Mouse (Mus musculus) liver, embryonic 14.5 days (tissue): Measurements from ENCODE around the gene Tfip11. TPM values are rescaled to one million over a fixed set of nuclear protein-coding genes. Genes with fewer than 3 reads are reported as not detected.

Experiments used
- ATAC-seq: fragments of 200-750 bp; cut with Nextera tagmentation; 2 replicates; pipeline ENCODE4 v1.8.0; 2017; ENCODE audit warnings: moderate number of reproducible peaks, mild to moderate bottlenecking, moderate library complexity; ENCODE audit not compliant: insufficient read depth
- DNase-seq, 3 experiments: peaks; one replicate each; pipeline ENCODE4 v3.0.0-alpha.2; 2012 to 2013; ENCODE audit warnings: low read depth in 3 of 3, low spot score in 3 of 3
- H3K27ac ChIP-seq: fragments of 300-500 bp; sonication (generic); 2 replicates; pipeline ENCODE4 v1.5.1; 2014; ENCODE audit warnings: moderate library complexity, mild to moderate bottlenecking, control low read depth, inconsistent platforms
- H3K27me3 ChIP-seq: fragments of 300-500 bp; sonication (generic); 2 replicates; pipeline ENCODE4 v1.6.1; 2014; ENCODE audit warnings: mild to moderate bottlenecking, low read length, moderate library complexity; ENCODE audit not compliant: control insufficient read depth, insufficient read depth
- H3K36me3 ChIP-seq: fragments of 300-500 bp; sonication (generic); replicated peaks from 2 replicates; pipeline ENCODE4 v1.6.1; 2014; ENCODE audit warnings: low read depth; ENCODE audit not compliant: control insufficient read depth, insufficient read depth
- H3K4me1 ChIP-seq, 2 experiments: fragments of 200-500 bp in 1 of 2; fragments of 300-500 bp in 1 of 2; sonication (generic) in 1 of 2; replicated peaks; 2 replicates each; pipeline ENCODE4 v1.6.1; 2012 to 2014; ENCODE audit warnings: antibody characterized with exemption in 1 of 2, inconsistent platforms in 1 of 2, low read length in 1 of 2; ENCODE audit not compliant: control insufficient read depth in 2 of 2, insufficient read depth in 2 of 2
- H3K4me2 ChIP-seq: fragments of 300-500 bp; sonication (generic); 2 replicates; pipeline ENCODE4 v1.6.1; 2014; ENCODE audit warnings: low read depth, mild to moderate bottlenecking, control low read depth, moderate library complexity
- H3K4me3 ChIP-seq, 2 experiments: fragments of 200-500 bp in 1 of 2; fragments of 300-500 bp in 1 of 2; sonication (generic) in 1 of 2; 2 replicates each; pipeline ENCODE4 v1.5.1; 2012 to 2014; ENCODE audit warnings: low read depth in 2 of 2, low read length in 2 of 2, mild to moderate bottlenecking in 2 of 2, control low read depth in 1 of 2, inconsistent platforms in 1 of 2, moderate library complexity in 1 of 2; ENCODE audit not compliant: insufficient read depth in 1 of 2
- H3K9ac ChIP-seq: fragments of 300-500 bp; sonication (generic); replicated peaks from 2 replicates; pipeline ENCODE4 v1.6.1; 2014; ENCODE audit warnings: mild to moderate bottlenecking, control low read depth, moderate library complexity
- H3K9me3 ChIP-seq: fragments of 300-500 bp; sonication (generic); 2 replicates; pipeline ENCODE4 v1.6.1; 2016; ENCODE audit warnings: low read length, mixed read lengths; ENCODE audit not compliant: control insufficient read depth
- CTCF ChIP-seq: IDR thresholded peaks from 2 replicates; pipeline ENCODE4 v1.5.1; 2016; ENCODE audit warnings: antibody characterized with exemption, low read depth, control low read depth
- EP300 ChIP-seq: IDR thresholded peaks from 2 replicates; pipeline ENCODE4 v1.6.1; 2016; ENCODE audit warnings: antibody characterized with exemption, low read depth
- WGBS: fragments of 180-500 bp; shearing (Covaris S2); extraction: QIAGEN DNeasy Blood & Tissue Kit; methylation state at CpG from one replicate; pipeline ENCODE4 v1.1.7; 2014; ENCODE audit not compliant: insufficient replicate concordance; 5-methylcytosine and 5-hydroxymethylcytosine counted together
- polyA plus RNA-seq, 2 experiments: library from polyadenylated mRNA; depleted of rRNA in 1 of 2; stranded (reverse) in 1 of 2; unstranded in 1 of 2; fragments of >200 nt; fragmentation: Nextera tagmentation in 1 of 2; extraction: Ambion mirVana in 1 of 2; gene quantifications; 2 replicates each; pipeline versions ENCODE4 v1.2.1 to v1.2.3; 2012 to 2014

The Tfip11 gene
- polyA plus RNA-seq, 2 experiments, result 8.0 to 11.6 TPM

- TF ChIP-seq EP300 (no peak), CTCF (no peak)
- DNase-seq (no peak), ATAC-seq (no peak)
- no peak overlapping the region for H3K4me3 ChIP-seq
- no peak overlapping the region for H3K9ac ChIP-seq
- H3K4me1 ChIP-seq, result peaks cover 10 to 50% of the 10 kb centered on the region in 2 experiments
- WGBS, result 79% methylated on average over 2 of the region's 2 CpGs
- no peaks in the 10 kb centered on the region for H3K36me3 ChIP-seq
- H3K9me3 ChIP-seq, result no peaks in the 10 kb centered on the region
- H3K27me3 ChIP-seq, result no peaks in the 10 kb centered on the region
- no peak overlapping the region for H3K4me2 ChIP-seq
- H3K27ac ChIP-seq, result no peak overlapping the region
These were observed 26.0 kb upstream of the Tfip11 start for GRCm38 (mm10) chr5:112300112-112300511.

- no peak for ATAC-seq
- Histone ChIP-seq H3K27ac (no peak overlapping the region), H3K9me3 (no peaks in the 10 kb centered on the region), H3K9ac (no peak overlapping the region), H3K4me1 (peaks cover 7 to 43% of the 10 kb centered on the region in 2 experiments), H3K27me3 (no peaks in the 10 kb centered on the region), H3K36me3 (no peaks in the 10 kb centered on the region), H3K4me2 (no peak overlapping the region), H3K4me3 (no peak overlapping the region)
- DNase-seq, result no peak
- 80% methylated on average over 6 of the region's 6 CpGs for WGBS
- TF ChIP-seq EP300, result no peak
- no peak for TF ChIP-seq CTCF
These were observed 25.3 kb upstream of the Tfip11 start for GRCm38 (mm10) chr5:112300721-112301308.

- 63% methylated on average over 4 of the region's 4 CpGs for WGBS
- no peaks in the 10 kb centered on the region for H3K27me3 ChIP-seq
- TF ChIP-seq EP300, result no peak
- peak; percentile 34; the same call in 1 of the 2 replicates for TF ChIP-seq CTCF
- DNase-seq, result no peak
- H3K4me2 ChIP-seq, result no peak overlapping the region
- no peaks in the 10 kb centered on the region for H3K9me3 ChIP-seq
- H3K27ac ChIP-seq, result no peak overlapping the region; the same call in 1 of the 2 replicates
- no peaks in the 10 kb centered on the region for H3K36me3 ChIP-seq
- peaks cover 7 to 36% of the 10 kb centered on the region in 2 experiments for H3K4me1 ChIP-seq
- no peak overlapping the region for H3K4me3 ChIP-seq
- no peak overlapping the region for H3K9ac ChIP-seq
- no peak for ATAC-seq
These were observed 24.5 kb upstream of the Tfip11 start for GRCm38 (mm10) chr5:112301694-112302093.

- Histone ChIP-seq H3K4me3 (no peak overlapping the region), H3K4me1 (peaks cover 3 to 29% of the 10 kb centered on the region in 2 experiments), H3K27ac (no peak overlapping the region), H3K4me2 (no peak overlapping the region), H3K36me3 (no peaks in the 10 kb centered on the region), H3K9me3 (no peaks in the 10 kb centered on the region), H3K27me3 (no peaks in the 10 kb centered on the region), H3K9ac (no peak overlapping the region)
- ATAC-seq (peak; percentile 81), DNase-seq (peak in 1 of 3 experiments; percentile 20)
- no peak for TF ChIP-seq CTCF
- no peak for TF ChIP-seq EP300
- 72% methylated on average over 5 of the region's 5 CpGs for WGBS
These were observed 23.8 kb upstream of the Tfip11 start for GRCm38 (mm10) chr5:112302310-112302709.

GRCm38 (mm10) chr5:112305842-112306241, 20.3 kb upstream of the Tfip11 start:
- H3K27ac ChIP-seq, result no peak overlapping the region
- no peak overlapping the region for H3K4me2 ChIP-seq
- H3K9me3 ChIP-seq, result no peaks in the 10 kb centered on the region
- peaks cover 15% of the 10 kb centered on the region for H3K36me3 ChIP-seq
- TF ChIP-seq CTCF, result no peak
- H3K9ac ChIP-seq, result no peak overlapping the region
- H3K4me3 ChIP-seq, result no peak overlapping the region
- DNase-seq (no peak), ATAC-seq (no peak)
- H3K4me1 ChIP-seq, result peaks cover 0 to 5% of the 10 kb centered on the region in 2 experiments; a peak in 1 of 4 replicates
- 90% methylated on average over 5 of the region's 5 CpGs for WGBS
- H3K27me3 ChIP-seq, result no peaks in the 10 kb centered on the region
